Mouse (Mus musculus): ENCODE results near the gene Sox30.

Gene Sox30

GRCm38 (mm10) chr11:46055896-46056769 is 76.0 kb downstream of the Sox30 start, which contains the start of gene Adam19:
TSS of gene Adam19 (plus strand) at chr11:46055992.
- DNase-seq (ENCODE audit: low spot score in 2 of 2), result peak; percentile 77 to 82

GRCm38 (mm10) chr11:46056770-46057411 is 76.8 kb downstream of the Sox30 start:
- DNase-seq (ENCODE audit: low spot score in 2 of 2), result peak in 1 of 2 experiments; percentile 34

- DNase-seq (ENCODE audit: low spot score in 2 of 2), result no peak
These were observed 77.9 kb downstream of the Sox30 start for GRCm38 (mm10) chr11:46058011-46058410.

GRCm38 (mm10) chr11:46058916-46059315 is 78.8 kb downstream of the Sox30 start:
- no peak for DNase-seq (ENCODE audit: low spot score in 2 of 2)

GRCm38 (mm10) chr11:46059887-46060650 is 80.0 kb downstream of the Sox30 start:
- no peak for DNase-seq (ENCODE audit: low spot score in 2 of 2)

- DNase-seq (ENCODE audit: low spot score in 2 of 2), result no peak
These were observed 80.5 kb downstream of the Sox30 start for GRCm38 (mm10) chr11:46060651-46061020.

- DNase-seq (ENCODE audit: low spot score in 2 of 2), result no peak
These were observed 81.8 kb downstream of the Sox30 start for GRCm38 (mm10) chr11:46061776-46062445.

GRCm38 (mm10) chr11:46062569-46062968 is 82.5 kb downstream of the Sox30 start:
- DNase-seq (ENCODE audit: low spot score in 2 of 2), result no peak

- no peak for DNase-seq (ENCODE audit: low spot score in 2 of 2)
These were observed 83.1 kb downstream of the Sox30 start for GRCm38 (mm10) chr11:46062993-46063731.

GRCm38 (mm10) chr11:46064767-46065166 is 84.7 kb downstream of the Sox30 start:
- DNase-seq (ENCODE audit: low spot score in 2 of 2), result no peak

GRCm38 (mm10) chr11:46065201-46066011 is 85.3 kb downstream of the Sox30 start:
- peak in 1 of 2 experiments; percentile 62 for DNase-seq (ENCODE audit: low spot score in 2 of 2)
